Mouse (Mus musculus): Measurements from ENCODE around the gene A1cf.

DNA sequence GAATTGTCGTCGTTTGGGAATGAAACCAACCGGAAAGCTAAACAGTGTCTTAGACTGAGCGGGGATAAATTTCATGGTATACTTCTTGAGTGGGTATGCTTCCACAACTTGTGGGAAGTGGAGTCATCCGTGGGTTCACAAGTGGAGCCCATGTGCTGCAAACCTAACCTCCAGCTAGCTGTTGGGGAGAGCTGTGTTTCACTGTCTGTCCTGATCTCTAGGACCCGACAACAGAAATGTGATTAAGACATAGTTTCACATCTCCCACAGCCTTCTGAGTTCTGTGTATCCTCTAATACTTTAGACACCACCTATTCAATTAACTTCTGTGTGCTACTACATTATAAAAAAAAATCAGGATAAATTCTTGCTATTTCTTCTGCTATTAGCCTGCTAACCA is 407 bp downstream of the A1cf start:
- no peak for TF ChIP-seq CTCF (IDR thresholded peaks at IDR 0.05)
- no peak for TF ChIP-seq EP300 (IDR thresholded peaks at IDR 0.05)

All from lung, postnatal 0 days (tissue).